Mouse (Mus musculus): ENCODE data around the gene Card11.

Card11 gene

GRCm38 (mm10) chr5:140992093-140993070 is 8.0 kb downstream of the Card11 start:
- DNase-seq (ENCODE audit: low read depth, low spot score) = peak; percentile 57

DNA sequence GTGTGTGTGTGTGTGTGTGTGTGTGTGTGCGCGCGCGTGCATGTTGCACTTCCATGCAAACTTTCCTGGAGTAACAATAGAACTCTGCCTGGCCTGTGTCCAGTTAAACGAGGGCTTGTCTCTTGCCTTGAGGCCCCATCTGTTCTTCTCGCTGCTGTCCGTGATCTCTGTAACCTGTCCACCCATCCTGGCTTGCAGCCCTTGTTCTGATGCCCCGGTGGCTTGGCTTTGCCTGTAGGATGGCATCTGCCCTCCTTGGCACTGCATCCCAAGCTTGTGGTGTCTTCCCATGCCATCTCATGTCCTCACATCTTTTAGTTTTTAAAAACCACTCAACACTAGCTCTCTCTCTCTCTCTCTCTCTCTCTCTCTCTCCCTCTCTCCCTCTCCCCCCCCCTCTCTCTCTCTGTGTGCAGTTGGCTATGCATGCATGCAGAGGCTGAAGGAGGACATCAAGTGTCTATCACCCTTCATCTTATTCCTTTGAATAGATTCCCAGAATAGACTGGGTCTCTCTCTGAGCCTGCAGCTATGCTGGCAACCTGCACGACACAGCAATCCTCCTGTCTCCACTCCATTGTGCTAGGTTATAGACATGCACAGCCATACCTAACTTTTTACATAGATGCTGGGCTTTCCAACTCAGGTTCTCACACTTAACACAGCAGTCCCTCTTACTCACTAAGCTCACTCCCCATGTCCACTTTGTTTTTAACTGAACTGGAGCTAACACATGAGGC is 14.9 kb downstream of the Card11 start:
- no peak for DNase-seq (ENCODE audit: low read depth, low spot score)

- DNase-seq (ENCODE audit: low read depth, low spot score) = no peak
These were observed 19.0 kb downstream of the Card11 start for GRCm38 (mm10) chr5:140981370-140981805.

- no peak for DNase-seq (ENCODE audit: low read depth, low spot score)
These were observed 19.6 kb downstream of the Card11 start for GRCm38 (mm10) chr5:140980783-140981182.

- DNase-seq (ENCODE audit: low read depth, low spot score) = peak; percentile 39
These were observed 20.3 kb downstream of the Card11 start for GRCm38 (mm10) chr5:140980051-140980450.

DNA sequence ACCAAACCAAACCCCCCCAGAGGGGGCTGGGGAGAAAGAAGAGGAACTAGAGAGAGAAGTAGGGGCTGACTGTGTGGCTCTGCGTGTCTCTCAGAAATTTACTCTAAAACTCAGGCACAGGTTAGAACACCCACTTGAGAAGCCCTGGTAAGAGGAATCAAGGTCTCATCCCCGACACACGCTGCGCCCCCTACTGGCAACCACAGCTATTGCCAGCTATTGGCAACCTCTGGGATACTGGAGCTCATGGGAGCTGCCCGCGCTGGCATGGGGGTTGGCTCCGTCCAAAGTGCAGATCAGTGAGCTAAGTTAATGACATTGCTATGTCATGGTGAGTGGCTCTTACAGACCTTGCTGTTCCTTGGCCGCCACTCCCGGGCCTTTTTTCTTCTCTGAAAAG is 37.4 kb downstream of the Card11 start:
- peak; percentile 71 for DNase-seq (ENCODE audit: low read depth, low spot score)

DNA sequence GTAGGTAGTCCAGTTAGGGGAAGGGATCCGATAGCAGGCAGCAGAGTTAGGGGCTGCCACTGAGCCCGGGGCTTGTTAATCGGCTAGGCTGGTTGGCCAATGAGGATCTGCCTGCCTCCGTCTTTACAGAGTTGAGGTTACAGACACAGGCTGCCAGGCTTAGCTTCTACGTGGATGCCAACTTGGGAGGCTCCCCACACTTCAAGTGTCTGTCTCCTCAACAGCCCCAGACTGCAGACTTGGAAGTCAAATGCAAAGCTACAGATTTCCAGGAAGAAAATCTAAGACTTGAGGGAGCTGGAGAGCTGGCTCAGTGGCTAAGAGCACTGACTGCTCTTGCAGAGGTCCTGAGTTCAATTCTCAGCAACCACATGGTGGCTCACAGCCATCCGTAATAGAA is 39.6 kb downstream of the Card11 start:
- no peak for DNase-seq (ENCODE audit: low read depth, low spot score)

DNA sequence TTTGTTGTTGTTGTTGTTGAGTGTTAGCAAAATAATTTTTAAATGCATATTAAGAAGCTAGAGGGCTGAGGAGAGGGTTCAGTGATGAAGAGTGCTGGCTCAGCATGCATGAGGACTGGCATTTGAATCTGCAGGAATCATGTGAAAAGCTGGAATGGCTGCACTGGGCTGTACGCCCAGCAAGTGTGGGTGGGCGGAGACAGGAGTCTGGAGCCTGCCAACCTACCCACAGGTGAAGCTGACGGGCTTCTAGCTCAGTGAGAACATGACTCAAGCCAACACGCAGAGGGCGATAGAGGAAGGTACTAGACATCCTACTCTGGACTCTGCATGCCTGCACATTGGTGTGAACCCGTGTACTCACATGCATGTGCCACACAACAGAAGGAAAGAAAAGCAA is 41.2 kb downstream of the Card11 start:
- no peak for DNase-seq (ENCODE audit: low read depth, low spot score)

DNA sequence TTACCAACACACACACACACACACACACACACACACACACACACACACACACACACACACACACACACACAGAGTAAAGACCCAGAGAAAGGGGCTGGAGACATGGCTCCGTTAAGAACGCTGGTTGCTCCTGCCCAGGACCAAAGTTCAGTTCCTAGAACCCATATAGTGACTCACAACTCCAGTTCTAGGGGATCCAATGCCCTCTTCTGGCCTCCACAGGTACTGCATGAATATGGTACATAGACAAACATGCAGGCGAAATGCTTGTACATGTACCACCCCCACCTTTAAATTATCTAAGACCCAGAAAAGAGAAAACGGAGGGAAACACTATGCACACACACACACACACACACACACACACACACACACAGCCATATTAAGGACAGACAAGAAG is 43.3 kb downstream of the Card11 start:
- peak; percentile 50 for DNase-seq (ENCODE audit: low read depth, low spot score)

DNA sequence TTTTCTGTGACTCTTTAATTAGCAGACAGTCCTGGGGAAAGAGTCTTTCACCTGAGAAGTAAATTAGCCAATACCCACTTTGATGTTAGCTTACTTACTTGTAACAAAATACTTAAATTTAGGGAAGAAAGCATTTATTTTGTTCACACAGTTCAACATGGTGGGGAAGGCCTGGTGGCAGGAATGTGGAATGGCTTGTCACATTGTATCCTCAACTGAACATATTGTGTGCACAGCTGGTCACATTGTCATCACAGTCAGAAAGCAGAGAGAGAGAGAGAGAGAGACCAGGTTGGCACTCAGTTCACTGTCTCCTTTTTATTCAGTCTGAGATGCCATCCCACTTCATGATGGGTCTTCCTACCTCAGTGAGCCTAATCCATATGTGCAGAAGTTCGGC is 44.7 kb downstream of the Card11 start:
- DNase-seq (ENCODE audit: low read depth, low spot score) = no peak

- peak; percentile 91 for DNase-seq (ENCODE audit: low read depth, low spot score)
These were observed 48.6 kb downstream of the Card11 start for GRCm38 (mm10) chr5:140951801-140952200.

DNA sequence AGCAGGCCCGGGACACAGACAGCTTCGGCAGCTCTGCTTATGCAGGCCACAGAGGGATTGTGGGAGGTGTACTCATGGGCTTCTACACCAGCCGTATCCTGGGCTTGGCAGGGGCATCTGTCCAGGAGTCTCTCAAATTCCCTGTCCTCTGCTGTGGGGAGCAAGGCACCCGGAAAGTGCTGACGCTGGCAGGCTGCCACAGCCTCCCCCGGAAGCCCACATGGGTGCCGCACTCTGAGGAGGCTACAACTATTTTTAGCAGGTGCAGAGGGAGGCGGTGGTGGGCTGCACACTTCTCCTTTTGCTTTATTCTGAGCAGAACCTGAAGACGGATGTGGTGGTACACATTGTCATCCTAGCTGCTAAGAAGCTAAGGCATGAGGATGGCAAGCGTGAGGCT is 52.4 kb downstream of the Card11 start:
- DNase-seq (ENCODE audit: low read depth, low spot score) = peak; percentile 94

DNA sequence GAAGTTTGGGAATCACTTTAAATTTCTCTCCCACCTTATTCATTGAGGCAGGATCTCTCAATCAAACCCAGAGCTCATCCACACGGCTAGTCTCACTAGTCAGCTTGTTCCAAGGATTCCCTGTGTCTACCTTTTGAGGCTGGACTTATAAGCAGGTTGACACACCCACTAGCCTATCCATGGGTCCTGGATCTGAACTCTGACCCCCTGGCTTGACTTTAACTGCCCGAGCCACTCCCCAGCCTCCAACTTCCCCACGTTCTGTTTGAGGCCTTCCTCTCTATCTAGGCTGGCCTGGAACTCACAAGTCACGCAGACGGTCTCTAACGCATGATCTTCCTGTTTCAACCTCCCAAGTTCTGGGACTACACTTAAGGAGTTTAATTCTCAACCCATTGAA is 54.3 kb downstream of the Card11 start:
- no peak for DNase-seq (ENCODE audit: low read depth, low spot score)

GRCm38 (mm10) chr5:140944382-140945125 is 55.8 kb downstream of the Card11 start:
- peak; percentile 89 for DNase-seq (ENCODE audit: low read depth, low spot score)

GRCm38 (mm10) chr5:140940923-140941491 is 59.4 kb downstream of the Card11 start:
- DNase-seq (ENCODE audit: low read depth, low spot score) = no peak

DNA sequence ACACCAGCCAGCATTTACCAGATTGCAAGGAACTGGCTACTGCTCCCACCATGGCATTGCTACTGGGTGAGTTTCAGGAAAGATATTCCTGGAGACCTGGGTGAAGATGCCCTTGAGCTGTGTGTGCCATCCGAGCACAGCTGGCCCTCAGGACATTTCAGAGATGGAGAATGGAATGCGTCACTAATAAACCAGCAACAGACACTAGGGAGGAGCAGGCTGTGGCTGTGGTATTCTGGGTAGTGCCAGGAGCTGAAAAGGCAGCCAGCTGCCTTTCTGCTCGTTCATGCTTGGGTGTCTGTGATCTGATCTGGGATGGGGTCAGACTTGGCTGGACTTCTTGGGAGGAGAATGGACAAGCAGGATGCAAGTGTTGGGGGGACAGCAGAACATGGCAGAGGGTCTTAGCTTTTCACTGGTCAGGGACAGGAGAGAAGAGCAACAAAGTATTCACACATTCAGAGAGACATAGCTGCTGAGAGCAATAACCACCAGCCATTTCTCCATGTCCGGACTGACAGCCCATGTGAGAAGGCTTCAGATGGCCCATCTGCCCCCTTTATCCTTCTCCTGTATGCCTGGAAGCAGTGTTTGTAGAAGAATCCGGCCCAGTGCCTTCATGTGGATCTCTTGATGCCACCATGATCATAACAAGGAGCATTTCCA is 60.0 kb downstream of the Card11 start:
- DNase-seq (ENCODE audit: low read depth, low spot score) = no peak

DNA sequence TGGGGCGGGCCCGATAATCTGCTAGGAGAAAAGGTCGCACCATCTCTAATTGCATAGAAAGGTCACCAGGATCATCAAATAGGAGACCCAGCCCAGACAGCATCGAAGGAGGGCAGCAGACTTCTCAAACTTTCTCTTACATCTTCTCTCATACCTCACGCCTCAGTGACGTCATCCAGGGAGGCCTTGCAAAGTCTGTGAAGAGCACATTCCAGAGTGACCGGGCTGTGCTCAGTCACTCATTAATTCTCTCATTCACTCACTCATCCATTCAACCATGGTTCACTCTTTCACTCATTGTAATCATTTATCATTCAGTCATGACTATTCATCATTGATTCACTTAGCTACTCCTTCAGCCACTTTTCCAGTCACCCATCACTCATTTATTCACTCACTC is 63.6 kb downstream of the Card11 start:
- no peak for DNase-seq (ENCODE audit: low read depth, low spot score)

- DNase-seq (ENCODE audit: low read depth, low spot score) = no peak
These were observed 64.5 kb downstream of the Card11 start for GRCm38 (mm10) chr5:140935848-140936247.

DNA sequence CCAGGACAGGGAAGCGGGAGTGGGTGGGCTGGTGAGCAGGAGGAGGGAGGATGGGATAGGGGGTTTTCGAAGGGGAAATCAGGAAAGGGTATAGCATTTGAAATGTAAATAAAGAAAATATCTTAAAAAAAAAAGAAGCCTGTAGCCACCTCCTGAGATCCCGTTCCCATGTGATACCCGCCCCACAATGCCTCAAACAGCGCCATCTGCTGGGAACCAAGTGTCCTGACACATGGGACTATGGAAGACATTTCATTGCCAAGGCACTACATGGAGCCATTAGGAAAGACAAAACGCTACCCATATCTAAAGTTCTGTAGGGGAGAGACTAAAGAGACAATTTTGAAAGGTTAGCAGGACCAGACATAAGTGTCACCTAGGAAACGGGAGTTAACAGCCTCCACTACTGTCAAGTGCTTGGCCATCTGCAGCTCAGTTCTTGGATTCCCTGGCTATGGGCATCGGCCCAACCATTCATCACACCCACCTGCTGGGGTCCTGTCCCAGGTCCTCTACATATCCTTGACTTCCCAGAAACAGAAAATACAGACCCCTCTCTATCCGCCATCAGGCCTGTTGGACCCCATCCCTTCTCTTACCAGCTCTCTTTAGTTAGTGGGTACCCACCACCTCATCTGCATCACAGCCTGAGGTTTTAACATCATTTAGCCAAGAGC is 65.6 kb downstream of the Card11 start:
- no peak for DNase-seq (ENCODE audit: low read depth, low spot score)

DNA sequence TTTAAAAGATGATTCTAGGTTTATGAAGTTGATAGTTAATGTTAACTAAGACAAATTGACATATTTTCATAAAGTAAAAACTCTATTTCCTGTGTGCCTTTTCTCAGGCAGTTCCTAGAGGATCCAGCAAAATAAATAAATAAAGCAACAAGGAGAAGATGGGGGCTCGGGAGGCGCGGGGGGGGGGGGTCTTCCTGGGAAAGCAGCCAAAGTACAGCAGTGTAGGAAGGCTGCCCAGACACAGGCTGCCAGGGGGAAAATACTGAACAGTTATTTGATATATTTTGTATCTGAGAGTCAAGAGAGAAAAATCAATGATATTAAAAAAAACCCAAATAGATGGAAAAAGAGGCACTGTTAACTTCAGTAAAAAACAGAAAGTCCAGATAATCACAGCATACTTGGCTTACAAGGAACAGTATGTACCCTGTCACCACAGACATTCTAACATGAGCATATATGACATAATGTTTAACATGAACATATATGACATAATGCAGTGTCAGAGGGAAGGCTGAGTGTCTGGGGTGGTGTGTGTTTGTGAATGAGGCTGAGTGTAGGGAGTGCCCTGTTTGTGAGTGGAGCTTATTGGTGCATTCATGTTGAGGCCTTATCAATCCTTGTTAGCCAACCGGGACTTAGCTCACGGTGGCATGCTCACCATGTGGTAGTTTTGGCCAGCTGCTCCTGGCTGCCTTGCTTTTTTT is 68.7 kb downstream of the Card11 start:
- DNase-seq (ENCODE audit: low read depth, low spot score) = no peak

Data from A20 (cell line).